Mouse (Mus musculus): Measurements from ENCODE around the gene Bcl2l12. TPM values are rescaled to one million over a fixed set of nuclear protein-coding genes. Genes with fewer than 3 reads are reported as not detected.

Bcl2l12 gene
- polyA plus RNA-seq, 1 experiment: 13.3 TPM

DNA sequence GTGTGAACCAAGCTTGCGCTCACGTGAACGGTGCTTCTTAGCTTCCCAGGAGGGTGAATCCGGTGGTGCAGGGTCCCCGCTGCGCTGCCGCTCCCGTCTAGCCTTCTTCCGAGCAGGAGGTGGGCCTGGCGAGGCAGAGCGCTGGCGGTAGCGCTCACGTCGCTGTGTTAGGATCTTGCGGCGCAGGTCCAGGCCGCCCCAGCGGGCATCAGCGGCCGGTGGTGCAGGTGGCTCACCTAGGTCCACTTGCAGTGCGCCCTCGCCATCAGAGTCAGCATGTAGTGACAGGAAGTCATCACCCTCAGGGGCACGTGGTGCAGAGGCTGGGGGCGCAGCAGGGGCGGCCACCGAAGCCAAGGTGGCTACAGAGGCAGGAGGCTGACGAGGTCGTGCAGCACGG is 9.3 kb upstream of the Bcl2l12 start:
- no peak overlapping the region for H3ac ChIP-seq (ENCODE audit: control insufficient read depth, insufficient read length)
- H3K4me3 ChIP-seq: no peak overlapping the region
- no peak for TF ChIP-seq SRF (IDR thresholded peaks at IDR 0.05; ENCODE audit: control insufficient read depth, insufficient read length, low read depth)
- TF ChIP-seq REST (IDR thresholded peaks at IDR 0.05; ENCODE audit: insufficient read depth, insufficient read length): no peak
- no peak for TF ChIP-seq MYOD1 (IDR thresholded peaks at IDR 0.05; ENCODE audit: control insufficient read depth in 1 of 3, insufficient read length in 2 of 3, low read depth in 2 of 3)
- no peak for TF ChIP-seq USF1 (IDR thresholded peaks at IDR 0.05; ENCODE audit: low read depth)
- TF ChIP-seq CEBPB (IDR thresholded peaks at IDR 0.05; ENCODE audit: insufficient read depth, poor library complexity, severe bottlenecking): no peak
- no peak for TF ChIP-seq POLR2AphosphoS2 (IDR thresholded peaks at IDR 0.05; ENCODE audit: insufficient read length, low read depth)
- no peak for TF ChIP-seq MYOG (IDR thresholded peaks at IDR 0.05; ENCODE audit: control insufficient read depth in 1 of 3, insufficient read depth in 1 of 3, insufficient read length in 2 of 3, low read depth in 2 of 3)
- TF ChIP-seq POLR2A (IDR thresholded peaks at IDR 0.05; ENCODE audit: insufficient read length, low read depth): no peak
- no peaks in the 10 kb centered on the region for H3K27me3 ChIP-seq (ENCODE audit: control insufficient read depth, insufficient read depth, insufficient read length)
- H3K79me2 ChIP-seq (ENCODE audit: control insufficient read depth, insufficient read depth): peaks cover 19% of the 10 kb centered on the region
- no peak overlapping the region for H3K4me2 ChIP-seq (ENCODE audit: low read depth)
- peaks cover 16% of the 10 kb centered on the region for H3K36me3 ChIP-seq (ENCODE audit: control insufficient read depth, insufficient read depth)

DNA sequence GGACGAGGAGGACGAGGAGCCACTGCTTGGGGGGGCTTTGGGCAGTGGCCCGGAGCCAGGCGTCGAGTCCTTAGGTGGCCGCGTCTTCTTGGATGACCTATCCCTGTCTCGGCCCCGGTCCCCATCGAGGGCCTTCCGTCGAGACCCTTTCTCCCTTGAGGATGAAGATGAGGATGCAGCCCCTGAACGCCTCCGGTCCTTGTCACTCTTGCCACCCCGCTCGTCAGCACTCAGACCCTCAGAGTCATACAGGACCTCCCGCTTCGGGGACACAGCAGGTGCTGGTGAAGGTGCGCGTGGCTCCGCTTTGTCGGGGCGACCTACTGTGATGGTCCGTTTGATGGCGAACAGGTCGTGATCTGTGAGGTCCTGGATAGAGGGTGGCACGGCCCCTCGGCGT is 8.6 kb upstream of the Bcl2l12 start:
- H3ac ChIP-seq (ENCODE audit: control insufficient read depth, insufficient read length): no peak overlapping the region

DNA sequence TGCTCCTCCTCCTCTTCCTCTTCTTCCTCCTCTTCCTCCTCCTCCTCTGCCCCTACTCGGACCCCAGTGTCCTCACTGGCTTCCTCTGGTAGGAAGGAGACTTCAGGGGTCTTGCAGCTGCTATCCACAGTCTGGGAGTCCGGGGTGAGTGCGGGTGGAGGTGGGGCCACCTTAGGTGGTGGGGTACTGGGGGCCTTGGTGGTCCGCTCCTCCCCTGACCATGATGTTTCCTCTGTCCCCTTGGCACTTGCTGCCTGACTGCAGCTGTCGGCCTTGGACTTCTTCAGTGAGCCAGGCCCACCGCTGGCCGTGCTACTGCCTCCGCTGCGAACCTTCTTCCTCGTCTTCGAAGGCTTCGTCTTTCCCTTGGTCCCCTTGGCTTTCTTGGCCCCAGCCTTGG is 8.0 kb upstream of the Bcl2l12 start:
- Histone ChIP-seq H3K79me2 (ENCODE audit: control insufficient read depth, insufficient read depth) (peaks cover 18% of the 10 kb centered on the region), H3K4me3 (no peak overlapping the region), H3K27me3 (ENCODE audit: control insufficient read depth, insufficient read depth, insufficient read length) (no peaks in the 10 kb centered on the region), H3ac (ENCODE audit: control insufficient read depth, insufficient read length) (no peak overlapping the region), H3K4me2 (ENCODE audit: low read depth) (no peak overlapping the region), H3K36me3 (ENCODE audit: control insufficient read depth, insufficient read depth) (peaks cover 9% of the 10 kb centered on the region)
- TF ChIP-seq MYOD1 (IDR thresholded peaks at IDR 0.05; ENCODE audit: control insufficient read depth in 1 of 3, insufficient read length in 2 of 3, low read depth in 2 of 3) (no peak), REST (IDR thresholded peaks at IDR 0.05; ENCODE audit: insufficient read depth, insufficient read length) (no peak), MYOG (IDR thresholded peaks at IDR 0.05; ENCODE audit: control insufficient read depth in 1 of 3, insufficient read depth in 1 of 3, insufficient read length in 2 of 3, low read depth in 2 of 3) (no peak), E2F4 (IDR thresholded peaks at IDR 0.05; ENCODE audit: insufficient read depth) (no peak), POLR2A (IDR thresholded peaks at IDR 0.05; ENCODE audit: insufficient read length, low read depth) (no peak), MAX (IDR thresholded peaks at IDR 0.05; ENCODE audit: low read depth) (no peak), USF1 (IDR thresholded peaks at IDR 0.05; ENCODE audit: low read depth) (no peak), TCF3 (IDR thresholded peaks at IDR 0.05; ENCODE audit: insufficient read length, low read depth) (no peak)

More for the DNA sequence above, 8.6 kb upstream of the Bcl2l12 start:
- peaks cover 15% of the 10 kb centered on the region for H3K36me3 ChIP-seq (ENCODE audit: control insufficient read depth, insufficient read depth)
- H3K4me2 ChIP-seq (ENCODE audit: low read depth): no peak overlapping the region
- no peaks in the 10 kb centered on the region for H3K27me3 ChIP-seq (ENCODE audit: control insufficient read depth, insufficient read depth, insufficient read length)
- peaks cover 19% of the 10 kb centered on the region for H3K79me2 ChIP-seq (ENCODE audit: control insufficient read depth, insufficient read depth)
- no peak for TF ChIP-seq MYOD1 (IDR thresholded peaks at IDR 0.05; ENCODE audit: control insufficient read depth in 1 of 3, insufficient read length in 2 of 3, low read depth in 2 of 3)
- TF ChIP-seq POLR2A (IDR thresholded peaks at IDR 0.05; ENCODE audit: insufficient read length, low read depth): no peak
- no peak for TF ChIP-seq USF1 (IDR thresholded peaks at IDR 0.05; ENCODE audit: low read depth)
- no peak for TF ChIP-seq CEBPB (IDR thresholded peaks at IDR 0.05; ENCODE audit: insufficient read depth, poor library complexity, severe bottlenecking)
- TF ChIP-seq SRF (IDR thresholded peaks at IDR 0.05; ENCODE audit: control insufficient read depth, insufficient read length, low read depth): no peak
- TF ChIP-seq MYOG (IDR thresholded peaks at IDR 0.05; ENCODE audit: control insufficient read depth in 1 of 3, insufficient read depth in 1 of 3, insufficient read length in 2 of 3, low read depth in 2 of 3): no peak
- no peak for TF ChIP-seq REST (IDR thresholded peaks at IDR 0.05; ENCODE audit: insufficient read depth, insufficient read length)
- no peak overlapping the region for H3K4me3 ChIP-seq

DNA sequence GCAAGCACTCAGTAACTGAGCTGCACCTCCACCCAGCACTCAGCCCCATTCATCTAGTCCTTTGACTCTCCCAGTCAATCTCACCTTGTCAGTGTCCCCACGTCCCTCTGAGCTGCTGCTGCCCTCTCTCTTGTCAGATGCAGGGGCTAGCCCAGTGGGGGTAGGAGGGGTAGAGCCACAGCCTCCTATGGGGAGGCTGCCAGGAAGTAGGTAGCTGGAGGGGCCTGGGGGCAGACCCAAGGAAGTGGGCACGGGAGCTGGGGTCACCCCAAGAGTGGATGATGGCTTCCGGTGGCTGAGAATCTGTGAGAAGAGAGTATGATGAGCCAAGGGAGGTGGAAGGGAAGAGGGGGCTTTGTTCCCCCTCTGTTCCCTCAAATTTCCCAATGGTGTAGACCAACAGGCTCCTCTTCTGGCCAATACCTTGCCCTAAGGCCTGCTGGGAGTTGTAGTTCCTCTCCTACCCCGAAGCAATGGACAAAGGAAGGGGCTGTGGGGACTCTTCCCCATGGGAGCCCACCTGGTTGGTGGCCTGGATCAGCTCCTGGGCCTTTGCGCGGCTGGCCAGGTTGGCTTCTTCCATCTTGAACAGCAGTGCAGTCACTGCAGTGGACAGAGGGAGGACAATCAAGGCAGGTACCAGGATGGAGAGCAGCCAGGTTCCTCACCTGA is 6.9 kb upstream of the Bcl2l12 start:
- H3K27me3 ChIP-seq (ENCODE audit: control insufficient read depth, insufficient read depth, insufficient read length): no peaks in the 10 kb centered on the region
- peaks cover 14% of the 10 kb centered on the region for H3K79me2 ChIP-seq (ENCODE audit: control insufficient read depth, insufficient read depth)
- H3K4me3 ChIP-seq: no peak overlapping the region
- TF ChIP-seq E2F4 (IDR thresholded peaks at IDR 0.05; ENCODE audit: insufficient read depth) (no peak), CEBPB (IDR thresholded peaks at IDR 0.05; ENCODE audit: insufficient read depth, poor library complexity, severe bottlenecking) (no peak), MYOD1 (IDR thresholded peaks at IDR 0.05; ENCODE audit: control insufficient read depth in 1 of 3, insufficient read length in 2 of 3, low read depth in 2 of 3) (no peak), USF1 (IDR thresholded peaks at IDR 0.05; ENCODE audit: low read depth) (no peak), MYOG (IDR thresholded peaks at IDR 0.05; ENCODE audit: control insufficient read depth in 1 of 3, insufficient read depth in 1 of 3, insufficient read length in 2 of 3, low read depth in 2 of 3) (no peak), MAX (IDR thresholded peaks at IDR 0.05; ENCODE audit: low read depth) (no peak), TCF3 (IDR thresholded peaks at IDR 0.05; ENCODE audit: insufficient read length, low read depth) (no peak), POLR2A (IDR thresholded peaks at IDR 0.05; ENCODE audit: insufficient read length, low read depth) (no peak), POLR2AphosphoS2 (IDR thresholded peaks at IDR 0.05; ENCODE audit: insufficient read length, low read depth) (no peak), REST (IDR thresholded peaks at IDR 0.05; ENCODE audit: insufficient read depth, insufficient read length) (no peak), TCF12 (IDR thresholded peaks at IDR 0.05; ENCODE audit: insufficient read depth, poor library complexity, severe bottlenecking) (no peak), SRF (IDR thresholded peaks at IDR 0.05; ENCODE audit: control insufficient read depth, insufficient read length, low read depth) (no peak)
- no peak overlapping the region for H3ac ChIP-seq (ENCODE audit: control insufficient read depth, insufficient read length)
- peaks cover 6% of the 10 kb centered on the region for H3K36me3 ChIP-seq (ENCODE audit: control insufficient read depth, insufficient read depth)
- H3K4me2 ChIP-seq (ENCODE audit: low read depth): no peak overlapping the region

DNA sequence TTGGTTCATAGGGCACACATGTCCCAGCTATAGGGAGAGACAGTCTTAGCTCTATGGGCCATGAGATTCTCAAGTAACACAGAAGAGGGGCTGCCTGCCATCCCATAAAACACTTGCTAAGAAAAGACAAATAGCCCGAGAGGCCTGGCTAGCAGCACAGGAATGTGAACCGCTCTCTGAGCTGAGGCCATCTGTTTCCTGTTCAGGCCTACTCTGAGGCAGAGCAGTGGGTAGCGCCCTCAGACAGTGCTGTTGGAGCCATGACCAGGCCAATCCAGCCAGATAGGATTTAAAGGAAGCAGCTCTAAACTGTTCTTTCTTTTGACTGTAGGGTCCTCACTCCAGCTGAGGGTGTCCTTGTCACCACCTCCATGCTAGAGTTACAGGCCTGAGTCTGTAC is 6.0 kb upstream of the Bcl2l12 start:
- Histone ChIP-seq H3K36me3 (ENCODE audit: control insufficient read depth, insufficient read depth) (no peaks in the 10 kb centered on the region), H3K4me3 (no peak overlapping the region), H3K27me3 (ENCODE audit: control insufficient read depth, insufficient read depth, insufficient read length) (no peaks in the 10 kb centered on the region), H3ac (ENCODE audit: control insufficient read depth, insufficient read length) (no peak overlapping the region), H3K4me2 (ENCODE audit: low read depth) (no peak overlapping the region), H3K79me2 (ENCODE audit: control insufficient read depth, insufficient read depth) (peaks cover 14% of the 10 kb centered on the region)
- no peak for TF ChIP-seq TCF3 (IDR thresholded peaks at IDR 0.05; ENCODE audit: insufficient read length, low read depth)
- no peak for TF ChIP-seq MYOG (IDR thresholded peaks at IDR 0.05; ENCODE audit: control insufficient read depth in 1 of 3, insufficient read depth in 1 of 3, insufficient read length in 2 of 3, low read depth in 2 of 3)
- no peak for TF ChIP-seq POLR2AphosphoS2 (IDR thresholded peaks at IDR 0.05; ENCODE audit: insufficient read length, low read depth)
- TF ChIP-seq REST (IDR thresholded peaks at IDR 0.05; ENCODE audit: insufficient read depth, insufficient read length): no peak
- no peak for TF ChIP-seq CEBPB (IDR thresholded peaks at IDR 0.05; ENCODE audit: insufficient read depth, poor library complexity, severe bottlenecking)
- no peak for TF ChIP-seq POLR2A (IDR thresholded peaks at IDR 0.05; ENCODE audit: insufficient read length, low read depth)
- TF ChIP-seq MYOD1 (IDR thresholded peaks at IDR 0.05; ENCODE audit: control insufficient read depth in 1 of 3, insufficient read length in 2 of 3, low read depth in 2 of 3): no peak
- no peak for TF ChIP-seq E2F4 (IDR thresholded peaks at IDR 0.05; ENCODE audit: insufficient read depth)
- no peak for TF ChIP-seq SRF (IDR thresholded peaks at IDR 0.05; ENCODE audit: control insufficient read depth, insufficient read length, low read depth)
- TF ChIP-seq TCF12 (IDR thresholded peaks at IDR 0.05; ENCODE audit: insufficient read depth, poor library complexity, severe bottlenecking): no peak
- no peak for TF ChIP-seq USF1 (IDR thresholded peaks at IDR 0.05; ENCODE audit: low read depth)
